Mouse (Mus musculus) ES-E14 (cell line): ENCODE results near the gene Glb1l.

ENCODE experiments used
- CHD2 ChIP-seq: IDR thresholded peaks from 2 replicates; pipeline ENCODE4 v1.6.1; 2014; ENCODE audit warnings: mild to moderate bottlenecking, low read depth, low read length, inconsistent platforms
- HCFC1 ChIP-seq: IDR thresholded peaks from 2 replicates; pipeline ENCODE4 v1.6.1; 2012; ENCODE audit warnings: low read length, inconsistent platforms, borderline replicate concordance; ENCODE audit not compliant: insufficient read depth
- MAFK ChIP-seq: IDR thresholded peaks from 2 replicates; pipeline ENCODE4 v1.6.1; 2014; ENCODE audit warnings: mild to moderate bottlenecking, low read depth, low read length, inconsistent platforms; ENCODE audit not compliant: insufficient read depth
- ZC3H11A ChIP-seq: IDR thresholded peaks from 2 replicates; pipeline ENCODE4 v1.6.1; 2012; ENCODE audit warnings: low read depth, mild to moderate bottlenecking, inconsistent platforms, low read length, borderline replicate concordance
- ZNF384 ChIP-seq: IDR thresholded peaks from 2 replicates; pipeline ENCODE4 v1.6.1; 2012; ENCODE audit warnings: low read depth, low read length, inconsistent platforms

DNA sequence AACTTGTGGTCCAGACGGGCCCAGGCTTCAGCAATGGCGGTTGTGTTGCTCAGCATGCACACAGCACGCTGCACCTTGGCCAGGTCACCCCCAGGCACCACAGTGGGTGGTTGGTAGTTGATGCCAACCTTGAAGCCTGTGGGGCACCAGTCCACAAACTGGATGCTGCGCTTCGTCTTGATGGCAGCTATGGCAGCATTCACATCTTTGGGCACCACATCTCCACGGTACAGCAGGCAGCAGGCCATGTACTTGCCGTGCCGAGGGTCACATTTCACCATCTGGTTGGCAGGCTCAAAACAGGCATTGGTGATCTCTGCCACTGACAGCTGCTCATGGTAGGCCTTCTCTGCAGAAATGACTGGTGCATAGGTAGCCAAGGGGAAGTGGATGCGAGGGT is 5.2 kb upstream of the Glb1l start:
- TF ChIP-seq HCFC1 (no peak), ZNF384 (no peak), CHD2 (no peak), ZC3H11A (no peak), MAFK (no peak)
